Mouse (Mus musculus): Measurements from ENCODE around the gene Gm38392. TPM values are rescaled to one million over a fixed set of nuclear protein-coding genes. Genes with fewer than 3 reads are reported as not detected.

The Gm38392 gene
- polyA plus RNA-seq, 1 experiment from 2014 or later = 4.1 TPM

DNA sequence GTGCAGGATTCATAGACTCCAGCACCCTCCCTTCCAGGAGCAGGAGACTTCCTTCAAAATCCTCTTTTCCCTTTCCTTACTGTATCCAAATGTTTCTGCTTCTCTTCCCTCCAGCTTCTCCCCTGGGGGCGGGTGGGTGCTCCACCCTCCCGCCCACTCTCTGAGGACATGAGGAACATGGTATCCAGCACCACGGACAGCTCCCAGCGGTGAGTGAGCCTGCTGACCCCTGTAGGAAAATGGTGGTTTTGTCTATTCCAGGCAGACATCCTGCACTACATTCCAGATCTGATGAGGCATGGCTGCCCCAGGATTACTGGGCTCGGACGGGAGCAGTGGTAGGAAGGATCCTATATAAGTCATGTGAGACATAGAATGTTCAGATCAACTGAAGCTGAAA is 66.2 kb downstream of the Gm38392 start:
- H3K9me3 ChIP-seq = no peaks in the 10 kb centered on the region
- peaks cover 2% of the 10 kb centered on the region for H3K4me1 ChIP-seq
- H3K9ac ChIP-seq = no peak overlapping the region
- no peak overlapping the region for H3K27ac ChIP-seq
- H3K4me2 ChIP-seq = no peak overlapping the region
- no peaks in the 10 kb centered on the region for H3K36me3 ChIP-seq
- no peak overlapping the region for H3K4me3 ChIP-seq
- no peak for ATAC-seq (ENCODE audit: insufficient number of reproducible peaks, low FRiP score, low TSS enrichment, low read depth)
- H3K27me3 ChIP-seq = peaks cover 91% of the 10 kb centered on the region
- 4% methylated on average over 6 of the region's 6 CpGs for WGBS

DNA sequence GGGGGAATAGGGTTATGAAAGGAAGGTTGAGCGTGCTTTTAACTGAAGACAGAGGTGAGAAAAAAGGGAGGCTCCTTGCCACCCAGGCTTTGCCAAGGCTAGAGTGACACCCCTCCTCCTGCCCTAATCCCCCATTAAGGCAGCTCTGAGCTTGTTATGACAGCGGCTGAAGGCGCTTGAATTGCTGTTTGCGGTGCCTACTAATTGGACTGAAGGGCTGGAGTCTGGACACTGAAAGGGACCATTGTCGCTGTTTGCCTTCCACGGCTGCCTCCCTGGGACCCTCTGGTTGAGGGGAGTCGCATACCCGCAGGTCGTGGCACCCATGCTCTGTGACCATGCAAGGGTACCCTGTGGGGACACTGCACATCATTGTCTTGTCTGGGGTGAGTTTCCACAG is 67.1 kb downstream of the Gm38392 start:
- no peak overlapping the region for H3K27ac ChIP-seq
- no peaks in the 10 kb centered on the region for H3K9me3 ChIP-seq
- peaks cover 91% of the 10 kb centered on the region for H3K27me3 ChIP-seq
- no peak overlapping the region for H3K4me2 ChIP-seq
- no peaks in the 10 kb centered on the region for H3K36me3 ChIP-seq
- H3K9ac ChIP-seq = no peak overlapping the region
- WGBS = 22% methylated on average over 9 of the region's 9 CpGs
- H3K4me1 ChIP-seq = peaks cover 11% of the 10 kb centered on the region
- no peak for ATAC-seq (ENCODE audit: insufficient number of reproducible peaks, low FRiP score, low TSS enrichment, low read depth)
- H3K4me3 ChIP-seq = no peak overlapping the region

DNA sequence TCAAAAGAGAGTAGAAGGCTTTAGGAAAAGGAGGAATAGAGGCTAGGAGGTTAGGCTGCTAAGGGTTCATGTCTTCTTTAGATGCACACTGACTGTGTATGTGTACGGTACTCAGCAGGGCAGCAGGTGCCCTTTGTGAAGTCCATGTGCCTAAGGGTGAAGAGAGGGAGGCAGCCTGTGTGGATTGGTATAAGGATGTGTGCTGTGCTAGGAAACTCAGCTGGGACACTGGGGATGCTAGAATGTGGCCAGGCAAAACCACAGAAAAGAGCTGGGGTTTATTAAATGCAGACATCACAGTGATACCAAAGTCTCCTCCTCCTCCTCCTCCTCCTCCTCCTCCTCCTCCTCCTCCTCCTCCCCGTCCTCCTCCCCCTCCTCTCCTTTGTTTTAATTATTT is 69.3 kb downstream of the Gm38392 start:
- H3K36me3 ChIP-seq = no peaks in the 10 kb centered on the region

DNA sequence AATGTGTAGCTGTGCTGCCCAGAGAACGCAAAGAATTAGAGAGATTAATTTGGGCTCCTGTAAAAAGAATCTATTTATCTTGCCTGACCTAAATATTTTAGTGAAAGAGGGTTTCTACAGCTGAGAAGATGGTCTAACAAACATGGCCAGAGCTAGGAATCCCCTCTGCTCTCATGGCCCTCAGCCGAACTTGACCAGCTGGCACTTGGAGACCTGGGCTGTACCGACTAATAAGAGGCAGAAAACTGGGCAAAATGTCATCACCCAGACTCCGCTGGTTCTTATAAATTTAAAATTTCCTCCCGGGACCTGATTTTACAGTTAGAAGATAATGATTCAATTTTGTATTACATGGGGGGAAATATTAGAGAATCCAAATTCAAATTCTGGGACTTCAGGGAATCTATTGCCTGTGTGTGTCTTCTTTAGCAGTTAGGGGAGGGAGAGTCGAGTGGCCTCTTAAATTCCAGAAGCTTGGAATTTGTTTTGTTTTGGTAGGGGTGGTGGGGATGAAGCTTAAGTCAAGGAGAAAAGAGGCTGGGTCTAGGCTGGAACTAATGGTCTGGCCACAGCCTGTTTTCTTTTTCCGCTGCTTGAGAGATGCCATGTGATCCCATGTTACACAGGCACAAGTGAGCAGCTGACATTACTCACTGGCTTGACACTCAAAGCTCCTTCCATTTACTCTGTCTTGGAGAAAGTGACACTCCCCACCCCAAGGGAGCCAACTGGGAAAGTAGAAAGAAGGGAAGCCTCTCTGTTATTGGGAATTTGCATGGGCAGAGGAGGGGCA is 70.3 kb downstream of the Gm38392 start:
- Histone ChIP-seq H3K27me3 (peaks cover 97% of the 10 kb centered on the region), H3K36me3 (no peaks in the 10 kb centered on the region), H3K4me2 (no peak overlapping the region), H3K27ac (no peak overlapping the region), H3K4me3 (no peak overlapping the region), H3K9ac (no peak overlapping the region), H3K4me1 (peaks cover 19% of the 10 kb centered on the region), H3K9me3 (no peaks in the 10 kb centered on the region)
- WGBS = 7% methylated on average over 7 of the region's 7 CpGs
- ATAC-seq (ENCODE audit: insufficient number of reproducible peaks, low FRiP score, low TSS enrichment, low read depth) = no peak

More for the DNA sequence above, 69.3 kb downstream of the Gm38392 start:
- no peak overlapping the region for H3K27ac ChIP-seq
- 41% methylated on average over 1 of the region's 2 CpGs for WGBS
- no peak overlapping the region for H3K4me3 ChIP-seq
- no peaks in the 10 kb centered on the region for H3K9me3 ChIP-seq
- peaks cover 19% of the 10 kb centered on the region for H3K4me1 ChIP-seq
- H3K4me2 ChIP-seq = no peak overlapping the region
- ATAC-seq (ENCODE audit: insufficient number of reproducible peaks, low FRiP score, low TSS enrichment, low read depth) = no peak
- H3K27me3 ChIP-seq = peaks cover 97% of the 10 kb centered on the region
- no peak overlapping the region for H3K9ac ChIP-seq

DNA sequence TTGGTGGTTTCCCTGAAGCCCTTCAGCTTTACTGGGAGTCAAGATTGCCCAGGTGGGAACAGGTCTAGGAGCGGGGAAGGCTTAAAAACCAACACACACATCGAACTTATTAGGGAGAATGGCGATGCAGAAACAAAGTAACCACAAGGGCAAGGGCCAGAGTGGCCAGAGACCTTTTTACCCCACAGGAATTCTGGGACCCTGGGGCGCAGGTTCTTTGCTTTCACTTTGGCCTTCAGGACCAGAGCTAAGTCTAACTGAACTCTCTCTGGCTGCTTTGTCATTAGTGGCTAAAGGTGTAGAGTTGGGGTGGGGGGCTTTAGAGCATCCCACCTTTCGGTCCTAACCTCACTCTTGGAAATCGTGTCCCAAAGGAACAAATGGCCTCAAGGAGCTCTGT is 70.9 kb downstream of the Gm38392 start:
- no peak overlapping the region for H3K27ac ChIP-seq
- H3K9ac ChIP-seq = no peak overlapping the region
- WGBS = 6% methylated on average over 6 of the region's 6 CpGs
- no peak for ATAC-seq (ENCODE audit: insufficient number of reproducible peaks, low FRiP score, low TSS enrichment, low read depth)
- H3K9me3 ChIP-seq = no peaks in the 10 kb centered on the region
- no peaks in the 10 kb centered on the region for H3K36me3 ChIP-seq
- no peak overlapping the region for H3K4me3 ChIP-seq
- peaks cover 97% of the 10 kb centered on the region for H3K27me3 ChIP-seq
- H3K4me1 ChIP-seq = peaks cover 19% of the 10 kb centered on the region
- H3K4me2 ChIP-seq = no peak overlapping the region

DNA sequence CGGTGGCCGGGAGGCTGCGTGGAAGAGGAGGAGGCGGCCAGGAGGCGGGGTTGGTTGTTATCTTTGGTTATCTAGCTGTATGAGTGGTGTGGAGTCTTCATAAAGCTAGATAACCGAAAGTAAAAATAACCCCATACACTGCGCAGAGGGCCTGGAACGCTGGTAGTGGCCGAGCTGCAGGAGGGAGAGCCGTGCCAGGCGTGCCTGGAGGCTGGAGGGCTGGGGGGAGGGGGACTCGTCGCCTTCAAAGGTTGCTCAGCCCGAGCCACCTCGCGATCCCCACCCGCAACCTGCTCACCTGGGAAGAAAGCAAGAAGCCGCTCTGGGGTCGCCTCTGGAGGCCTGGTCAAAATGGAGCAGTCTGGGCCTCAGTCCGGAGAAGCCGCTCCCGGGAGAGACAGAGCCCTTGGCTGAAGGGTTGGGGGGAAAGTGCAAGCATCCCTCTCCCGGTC is 71.4 kb downstream of the Gm38392 start:
- Histone ChIP-seq H3K36me3 (no peaks in the 10 kb centered on the region), H3K9ac (no peak overlapping the region), H3K4me3 (peak overlapping the region; percentile 23), H3K4me1 (peaks cover 17% of the 10 kb centered on the region), H3K4me2 (peak overlapping the region; percentile 32), H3K9me3 (no peaks in the 10 kb centered on the region), H3K27me3 (peaks cover 97% of the 10 kb centered on the region), H3K27ac (no peak overlapping the region)
- ATAC-seq (ENCODE audit: insufficient number of reproducible peaks, low FRiP score, low TSS enrichment, low read depth) = no peak
- under 1% methylated on average over 23 of the region's 23 CpGs for WGBS

DNA sequence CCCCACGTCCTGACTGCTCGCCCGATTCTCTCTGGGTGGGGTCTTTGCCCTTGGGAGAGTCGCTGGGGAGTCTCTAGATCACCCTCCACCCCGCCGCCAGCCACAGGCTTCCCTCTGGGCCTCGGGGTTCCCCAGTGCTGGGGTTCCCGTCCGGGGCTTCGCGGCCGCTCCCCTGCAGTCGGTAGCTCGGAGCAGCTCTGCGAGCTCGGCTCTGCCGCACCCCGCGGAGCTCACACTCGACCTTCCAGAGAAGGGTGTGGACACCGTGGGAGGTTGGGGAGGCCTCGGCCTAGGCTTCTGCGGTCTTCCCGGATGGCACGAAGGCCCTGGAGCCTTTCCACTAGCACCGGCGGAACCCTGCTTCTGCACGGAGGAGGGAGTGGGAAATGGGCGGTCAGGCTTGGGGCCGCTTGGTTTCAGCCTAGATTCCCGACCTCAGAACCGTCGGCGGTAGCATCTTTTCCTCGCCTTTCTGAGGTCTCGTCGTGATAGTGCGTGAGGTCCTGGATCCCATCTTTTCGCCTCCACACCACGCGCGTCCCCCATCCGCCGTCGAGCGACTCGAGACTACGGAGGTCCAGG is 71.9 kb downstream of the Gm38392 start:
- Histone ChIP-seq H3K27ac (no peak overlapping the region), H3K9ac (no peak overlapping the region), H3K27me3 (peaks cover 97% of the 10 kb centered on the region), H3K9me3 (no peaks in the 10 kb centered on the region), H3K4me2 (peak overlapping the region; percentile 32), H3K36me3 (no peaks in the 10 kb centered on the region), H3K4me1 (peaks cover 17% of the 10 kb centered on the region), H3K4me3 (peak overlapping the region; percentile 23)
- WGBS = under 1% methylated on average over 48 of the region's 48 CpGs
- no peak for ATAC-seq (ENCODE audit: insufficient number of reproducible peaks, low FRiP score, low TSS enrichment, low read depth)

DNA sequence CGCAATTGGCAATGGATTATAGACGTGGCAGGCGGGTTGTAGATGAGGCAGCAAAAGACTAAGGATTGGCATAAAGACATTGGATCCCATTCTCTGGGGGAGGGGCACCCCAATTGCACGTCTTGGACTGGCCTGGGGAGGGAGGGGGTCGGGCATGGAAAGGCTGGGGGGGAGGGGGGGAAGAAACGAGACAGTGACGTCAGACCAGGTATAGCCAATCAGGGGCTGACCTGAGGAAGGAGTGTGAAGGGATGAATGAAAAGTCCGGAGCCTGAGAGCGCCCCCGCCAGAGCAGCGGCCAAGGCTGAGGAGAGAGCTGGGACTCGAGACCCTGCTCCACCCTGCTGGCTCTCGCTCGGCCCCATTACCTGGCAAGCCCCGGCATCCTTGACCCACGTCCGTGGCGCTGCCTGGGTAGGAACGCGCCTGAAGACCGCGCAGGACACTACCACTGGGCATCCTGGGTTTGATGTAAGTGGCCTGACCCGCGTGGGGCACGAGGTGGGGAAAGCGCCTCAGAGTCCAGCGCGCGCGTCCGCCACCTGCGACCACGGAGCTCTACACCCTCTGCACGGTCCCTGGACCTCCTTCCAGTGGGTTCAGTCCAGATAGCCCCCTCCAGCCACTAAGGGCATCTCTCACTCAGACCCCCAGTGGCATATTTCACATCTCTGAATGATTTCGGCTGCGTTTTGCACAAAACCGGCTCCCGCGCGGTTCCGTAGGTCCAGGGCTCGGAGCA is 72.6 kb downstream of the Gm38392 start:
- H3K27ac ChIP-seq = no peak overlapping the region
- ATAC-seq (ENCODE audit: insufficient number of reproducible peaks, low FRiP score, low TSS enrichment, low read depth) = no peak
- no peaks in the 10 kb centered on the region for H3K9me3 ChIP-seq
- H3K9ac ChIP-seq = no peak overlapping the region
- no peaks in the 10 kb centered on the region for H3K36me3 ChIP-seq
- H3K4me2 ChIP-seq = peak overlapping the region; percentile 32; the same call in 1 of the 2 replicates
- H3K4me3 ChIP-seq = peak overlapping the region; percentile 23
- H3K27me3 ChIP-seq = peaks cover 97% of the 10 kb centered on the region
- under 1% methylated on average over 42 of the region's 42 CpGs for WGBS
- H3K4me1 ChIP-seq = peaks cover 17% of the 10 kb centered on the region

DNA sequence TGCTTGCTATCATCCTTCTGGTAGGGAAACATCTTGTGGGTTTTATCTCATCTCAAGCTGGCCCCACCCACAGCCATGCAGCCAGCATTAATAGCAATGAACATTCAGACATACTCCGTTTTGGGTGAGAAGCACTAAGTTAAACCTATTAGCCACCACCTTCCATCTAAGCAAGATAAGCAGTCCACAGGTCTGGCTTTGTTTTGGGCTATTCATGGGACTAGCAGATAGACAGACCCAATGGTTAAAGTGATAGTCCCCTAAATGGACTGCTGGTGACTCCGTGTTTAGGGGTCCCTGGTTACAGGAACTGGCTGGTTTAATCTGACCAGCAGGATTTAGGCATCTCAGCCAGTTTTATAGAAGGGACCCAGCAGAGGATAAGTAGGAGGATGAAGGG is 74.0 kb downstream of the Gm38392 start:
- Histone ChIP-seq H3K36me3 (no peaks in the 10 kb centered on the region), H3K9ac (no peak overlapping the region), H3K9me3 (no peaks in the 10 kb centered on the region), H3K27ac (no peak overlapping the region), H3K4me1 (peaks cover 17% of the 10 kb centered on the region), H3K4me3 (no peak overlapping the region), H3K4me2 (no peak overlapping the region), H3K27me3 (peaks cover 97% of the 10 kb centered on the region)
- WGBS = 5% methylated on average over 2 of the region's 2 CpGs
- no peak for ATAC-seq (ENCODE audit: insufficient number of reproducible peaks, low FRiP score, low TSS enrichment, low read depth)

DNA sequence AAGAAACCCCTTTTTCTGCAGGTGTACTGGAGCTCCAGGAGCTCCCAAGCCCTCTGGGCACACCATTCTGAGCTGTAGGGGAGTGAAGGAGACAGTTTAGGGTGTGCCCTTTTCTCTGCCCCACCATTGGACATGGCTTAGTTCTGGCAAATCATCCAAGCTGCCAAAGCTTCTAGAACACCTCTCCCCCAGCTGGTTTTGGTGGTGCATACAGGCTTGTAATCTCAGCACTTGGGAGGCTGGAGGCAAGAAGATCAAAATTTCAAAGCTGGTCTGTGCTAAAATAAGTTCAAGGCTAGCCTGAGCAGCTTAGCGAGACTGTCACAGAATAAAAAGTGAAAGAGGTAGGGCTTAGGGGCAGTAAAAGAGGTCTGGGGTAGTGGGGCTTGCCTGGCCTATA is 74.7 kb downstream of the Gm38392 start:
- Histone ChIP-seq H3K4me2 (no peak overlapping the region), H3K9ac (no peak overlapping the region), H3K9me3 (no peaks in the 10 kb centered on the region), H3K36me3 (no peaks in the 10 kb centered on the region), H3K4me1 (peaks cover 17% of the 10 kb centered on the region), H3K27ac (no peak overlapping the region), H3K4me3 (no peak overlapping the region), H3K27me3 (peaks cover 99% of the 10 kb centered on the region)
- no peak for ATAC-seq (ENCODE audit: insufficient number of reproducible peaks, low FRiP score, low TSS enrichment, low read depth)
- WGBS = 6% methylated on average over 1 of the region's 1 CpGs

DNA sequence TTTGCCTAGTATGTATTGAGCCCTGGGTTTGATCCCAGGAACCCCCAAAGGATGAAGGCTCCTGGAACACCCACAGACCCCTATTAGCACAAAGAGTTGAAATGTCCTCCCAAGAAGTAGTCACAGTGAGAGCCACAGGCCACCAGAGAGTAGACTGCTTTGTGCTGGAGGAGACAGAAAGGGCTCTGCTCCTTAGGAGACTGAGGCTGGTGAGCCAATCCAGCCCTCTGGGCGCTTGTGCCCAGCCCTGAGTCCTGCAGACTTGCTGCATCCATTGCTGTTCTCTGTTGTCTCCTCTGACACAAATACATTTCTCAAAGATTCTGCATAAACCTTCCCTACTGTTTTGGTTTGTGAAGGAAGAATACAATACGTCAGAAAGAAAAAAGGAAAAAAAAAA is 76.1 kb downstream of the Gm38392 start:
- Histone ChIP-seq H3K9me3 (no peaks in the 10 kb centered on the region), H3K4me3 (no peak overlapping the region), H3K9ac (no peak overlapping the region), H3K4me1 (peaks cover 17% of the 10 kb centered on the region), H3K4me2 (no peak overlapping the region), H3K27me3 (peaks cover 99% of the 10 kb centered on the region), H3K27ac (no peak overlapping the region), H3K36me3 (no peaks in the 10 kb centered on the region)
- WGBS = 9% methylated on average over 2 of the region's 2 CpGs
- no peak for ATAC-seq (ENCODE audit: insufficient number of reproducible peaks, low FRiP score, low TSS enrichment, low read depth)

DNA sequence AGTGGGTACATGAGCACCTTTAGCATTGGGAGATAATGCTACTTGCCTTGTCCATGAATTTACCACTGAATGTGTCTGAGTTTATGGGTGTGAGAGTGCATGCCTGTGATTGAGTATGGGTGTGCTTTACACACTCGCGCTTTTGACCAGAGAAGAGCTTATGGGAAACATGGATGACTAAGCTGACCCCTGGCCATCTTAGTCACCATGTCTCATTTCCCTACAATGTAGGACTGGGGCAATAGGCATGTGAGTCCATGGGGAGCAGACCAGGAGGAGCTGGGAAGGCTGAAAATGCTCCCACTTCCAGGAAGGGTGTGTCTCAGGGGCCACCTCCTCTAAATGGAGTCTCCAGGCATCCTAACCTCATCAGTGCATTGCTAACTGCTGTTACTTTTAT is 76.9 kb downstream of the Gm38392 start:
- Histone ChIP-seq H3K27me3 (peaks cover 99% of the 10 kb centered on the region), H3K4me2 (no peak overlapping the region), H3K9ac (no peak overlapping the region), H3K9me3 (no peaks in the 10 kb centered on the region), H3K27ac (no peak overlapping the region), H3K4me1 (peaks cover 9% of the 10 kb centered on the region), H3K36me3 (no peaks in the 10 kb centered on the region), H3K4me3 (no peak overlapping the region)
- WGBS = 17% methylated on average over 2 of the region's 2 CpGs
- ATAC-seq (ENCODE audit: insufficient number of reproducible peaks, low FRiP score, low TSS enrichment, low read depth) = no peak

Data from limb, embryonic 15.5 days (tissue).